Mouse (Mus musculus) liver, adult 2 months (tissue): Measurements from ENCODE around the gene Calr3.

Source experiments
- CTCF ChIP-seq: fragments of 200-500 bp; IDR thresholded peaks from 2 replicates; pipeline ENCODE4 v1.5.1; 2011; ENCODE audit warnings: low read depth, low read length, control low read depth
- POLR2A ChIP-seq: fragments of 200-500 bp; IDR thresholded peaks from 2 replicates; pipeline ENCODE4 v1.6.1; 2011; ENCODE audit warnings: low read length, control low read depth; ENCODE audit not compliant: insufficient read depth; ENCODE audit errors: extremely low read depth

- no peak for TF ChIP-seq POLR2A
- no peak for TF ChIP-seq CTCF
These were observed 63.0 kb downstream of the Calr3 start for GRCm38 (mm10) chr8:72380656-72381055.
